Mouse (Mus musculus): ENCODE measurements around the gene Slamf9.

The Slamf9 gene

DNA sequence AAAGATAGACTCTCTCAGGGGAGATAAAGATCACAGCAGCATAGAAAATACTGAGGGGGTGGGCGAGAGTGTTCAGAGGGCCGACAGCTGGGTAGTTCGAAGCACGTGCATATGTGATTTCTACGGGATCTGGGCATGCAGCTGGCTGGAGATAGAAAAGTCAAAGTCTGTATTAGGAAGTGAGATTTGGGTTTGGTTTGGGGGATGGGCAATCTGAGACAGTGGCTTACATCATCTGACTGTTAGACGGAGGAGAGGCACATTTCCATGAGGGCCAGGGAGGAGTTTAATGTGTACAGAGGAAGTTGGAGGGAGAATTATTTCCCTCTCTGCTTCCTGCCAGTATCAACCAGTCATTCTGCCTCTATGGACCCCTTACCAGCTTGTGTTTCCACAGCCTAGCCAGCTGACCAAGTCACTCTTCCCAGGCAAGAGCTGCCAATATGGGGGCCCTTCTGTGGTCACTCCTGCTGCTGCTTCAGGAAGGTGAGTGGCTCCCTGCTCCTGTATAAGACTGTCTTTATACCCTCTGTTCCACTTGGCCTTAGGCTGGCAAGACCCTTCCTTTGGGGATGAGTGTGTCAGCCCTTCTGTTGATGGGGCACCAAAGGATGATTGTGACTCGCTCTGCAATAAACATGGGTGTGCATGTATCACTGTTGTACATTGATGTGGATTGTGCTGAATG lies at the start of gene Slamf9:
Slamf9 (plus strand) TSS at position 305 of the 688 bp plus-strand sequence.
- no peak for DNase-seq (ENCODE audit: low read depth)

- DNase-seq (ENCODE audit: low read depth), result no peak
These were observed 48.7 kb upstream of the Slamf9 start for GRCm38 (mm10) chr1:172426419-172426818.

DNA sequence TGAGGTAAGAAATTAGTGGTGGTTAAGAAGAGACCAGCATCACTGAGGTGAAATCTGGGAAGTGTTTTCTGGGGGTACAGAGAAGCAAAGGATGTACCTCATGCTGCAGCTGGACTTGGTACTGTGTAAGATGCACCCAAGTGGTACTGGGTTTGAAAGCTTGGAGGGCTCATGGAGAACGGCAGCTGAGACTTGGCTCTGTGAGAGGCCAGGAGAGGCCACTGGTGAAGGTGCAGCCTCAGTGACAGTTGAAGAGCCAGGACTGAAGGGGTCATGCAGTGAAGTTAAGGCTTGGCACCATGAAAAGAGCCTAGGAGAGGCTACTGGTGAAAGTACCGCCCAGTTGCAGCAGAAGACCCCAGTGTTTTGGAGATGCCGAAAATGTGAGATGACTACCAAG lies 47.3 kb upstream of the Slamf9 start:
- no peak for DNase-seq (ENCODE audit: low read depth)

DNA sequence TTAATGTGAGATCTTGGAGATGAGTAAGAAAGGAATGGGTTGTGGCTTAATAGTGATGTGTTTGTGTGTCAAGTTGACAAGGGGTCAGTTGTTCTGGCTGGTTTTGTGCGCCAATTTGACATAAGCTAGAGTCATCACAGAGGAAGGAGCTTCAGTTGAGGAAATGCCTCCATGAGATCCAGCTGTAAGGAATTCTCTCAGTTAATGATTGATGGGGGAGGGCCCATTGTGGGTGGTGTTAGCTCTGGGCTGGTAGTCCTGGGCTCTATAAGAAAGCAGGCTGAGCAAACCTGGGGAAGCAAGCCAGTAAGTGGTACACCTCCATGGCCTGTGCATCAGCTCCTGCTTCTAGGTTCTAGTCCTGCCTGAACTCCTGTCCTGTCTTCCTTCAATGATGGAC lies 46.5 kb upstream of the Slamf9 start:
- DNase-seq (ENCODE audit: low read depth), result no peak

GRCm38 (mm10) chr1:172430731-172431220 lies 44.4 kb upstream of the Slamf9 start:
- DNase-seq (ENCODE audit: low read depth), result no peak

DNA sequence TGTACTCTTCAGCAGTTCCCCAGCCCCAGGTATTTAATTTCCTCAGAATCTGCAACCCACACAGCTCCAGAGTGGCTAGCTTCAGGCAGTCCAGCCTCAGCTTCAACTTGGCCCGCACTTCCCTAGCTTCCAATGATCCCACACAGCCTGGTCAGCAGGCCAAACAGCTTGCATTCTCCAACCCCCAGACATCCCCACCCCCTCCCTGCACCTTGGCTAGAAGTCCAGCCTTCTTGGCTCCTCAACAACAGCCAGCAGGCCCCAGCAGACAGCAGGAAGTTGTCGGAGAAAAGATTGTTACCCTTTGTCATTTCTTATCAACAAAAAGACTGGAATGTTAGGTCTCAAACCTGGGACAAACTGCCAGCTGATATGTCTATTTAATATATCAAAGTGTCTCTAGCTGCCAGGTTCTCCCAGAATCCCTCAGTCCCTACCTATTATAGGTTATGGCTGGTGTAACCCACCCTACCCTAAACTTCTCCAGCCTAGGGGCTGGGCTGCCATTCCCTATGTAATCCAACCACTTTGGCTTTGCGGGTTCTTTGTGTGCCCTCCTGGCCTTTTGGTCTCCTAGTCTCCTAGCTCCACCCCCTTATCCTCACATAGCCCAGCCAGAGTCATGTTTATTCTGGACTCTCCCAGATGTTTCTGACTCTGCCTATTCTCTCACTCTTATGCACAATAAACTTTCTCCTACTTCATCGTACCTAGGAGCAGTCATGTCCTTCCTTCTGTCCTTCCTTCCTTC lies 43.1 kb upstream of the Slamf9 start:
- DNase-seq (ENCODE audit: low read depth), result no peak

- DNase-seq (ENCODE audit: low read depth), result no peak
These were observed 42.6 kb upstream of the Slamf9 start for GRCm38 (mm10) chr1:172432587-172432955.

DNA sequence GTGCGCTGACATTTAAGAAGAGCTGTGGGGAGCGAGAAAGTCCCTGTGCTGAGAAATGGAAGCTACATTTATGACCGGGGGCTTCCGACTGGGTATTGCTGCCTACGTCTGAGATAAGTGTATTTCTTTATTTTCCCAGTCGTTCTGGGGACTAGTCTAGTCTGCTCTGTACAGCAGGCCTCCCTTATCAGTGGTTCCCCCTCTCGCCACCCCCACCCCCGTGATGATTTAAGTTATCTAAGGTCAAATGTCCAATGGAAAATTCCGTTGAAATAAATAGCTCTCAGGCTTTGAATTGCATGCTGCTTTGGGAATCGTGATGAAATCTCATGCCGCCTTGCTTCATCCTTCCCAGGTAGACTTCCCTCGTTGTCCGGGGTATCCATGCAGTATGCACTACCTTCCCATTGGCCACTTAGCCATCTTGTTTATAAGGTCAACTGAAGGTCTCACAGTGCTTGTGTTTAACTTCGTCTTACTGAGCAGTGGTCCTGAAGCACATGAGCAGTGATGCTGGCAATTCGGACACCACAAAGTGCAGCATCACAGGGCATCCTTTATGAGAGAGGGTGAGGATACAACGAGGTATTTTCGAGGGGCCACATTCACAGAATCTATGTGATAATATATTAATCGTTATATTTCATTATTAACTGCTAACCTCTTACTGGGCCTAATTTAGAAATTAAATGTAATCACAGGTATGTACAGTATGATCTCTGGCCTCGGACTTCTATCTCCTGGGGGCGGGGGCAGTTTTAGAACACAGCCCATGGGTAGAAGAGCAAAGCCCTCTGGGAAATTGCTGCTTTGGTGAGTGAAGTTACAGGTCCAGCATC lies 41.9 kb upstream of the Slamf9 start:
- no peak for DNase-seq (ENCODE audit: low read depth)

GRCm38 (mm10) chr1:172433851-172434165 lies 41.4 kb upstream of the Slamf9 start:
- no peak for DNase-seq (ENCODE audit: low read depth)

GRCm38 (mm10) chr1:172436785-172437184 lies 38.4 kb upstream of the Slamf9 start:
- no peak for DNase-seq (ENCODE audit: low read depth)

- no peak for DNase-seq (ENCODE audit: low read depth)
These were observed 36.5 kb upstream of the Slamf9 start for GRCm38 (mm10) chr1:172438621-172439020.

DNA sequence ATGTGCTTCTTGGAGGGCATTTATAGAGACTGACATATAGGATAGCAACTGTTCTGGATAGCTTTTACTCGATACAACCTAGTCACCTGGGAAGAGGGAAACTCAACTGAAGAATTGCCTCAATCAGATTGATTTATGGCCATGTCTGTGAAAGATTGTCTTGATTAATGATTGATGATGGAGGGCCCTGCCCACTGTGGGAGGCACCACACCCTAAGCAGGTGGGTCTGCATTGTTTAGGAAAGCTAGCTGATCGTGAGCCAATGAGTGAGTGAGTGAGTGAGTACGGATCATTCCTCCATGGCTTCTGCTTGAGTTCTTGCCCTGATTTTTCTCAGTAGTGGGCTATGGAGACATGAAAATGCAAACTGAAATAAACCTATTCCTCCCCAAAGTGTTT lies 34.6 kb upstream of the Slamf9 start:
- DNase-seq (ENCODE audit: low read depth), result no peak

- no peak for DNase-seq (ENCODE audit: low read depth)
These were observed 33.2 kb upstream of the Slamf9 start for GRCm38 (mm10) chr1:172441935-172442445.

- no peak for DNase-seq (ENCODE audit: low read depth)
These were observed 24.9 kb upstream of the Slamf9 start for GRCm38 (mm10) chr1:172450226-172450625.

DNA sequence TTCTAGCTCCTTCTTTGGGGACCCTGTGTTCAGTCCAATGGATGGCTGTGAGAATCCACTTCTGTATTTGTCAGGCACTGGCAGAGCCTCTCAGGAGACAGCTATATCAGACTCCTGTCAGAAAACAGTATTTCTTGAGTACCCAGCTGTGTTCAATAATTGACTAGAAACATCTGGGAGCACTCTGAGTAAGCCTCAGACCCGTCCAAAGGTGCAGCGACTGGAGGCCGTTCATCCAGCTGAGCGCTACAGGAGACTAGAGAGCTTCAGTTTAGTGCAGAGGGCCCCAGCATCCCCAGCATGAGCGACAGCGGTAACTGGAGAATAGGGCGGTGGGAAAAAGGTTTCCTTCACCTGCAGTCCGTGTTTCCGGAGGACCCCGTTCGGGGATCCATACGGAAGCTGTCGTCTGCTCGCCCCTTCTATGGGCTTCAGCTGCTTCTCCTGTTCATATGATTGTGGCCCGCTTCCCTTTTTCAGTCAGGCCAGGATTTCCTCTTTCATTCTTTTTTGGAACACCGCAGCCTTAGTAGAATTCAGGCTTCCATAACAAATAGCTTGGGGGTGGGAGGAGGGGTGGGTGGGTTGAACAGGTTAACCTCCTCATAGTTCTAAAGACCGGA lies 24.2 kb upstream of the Slamf9 start:
- no peak for DNase-seq (ENCODE audit: low read depth)

DNA sequence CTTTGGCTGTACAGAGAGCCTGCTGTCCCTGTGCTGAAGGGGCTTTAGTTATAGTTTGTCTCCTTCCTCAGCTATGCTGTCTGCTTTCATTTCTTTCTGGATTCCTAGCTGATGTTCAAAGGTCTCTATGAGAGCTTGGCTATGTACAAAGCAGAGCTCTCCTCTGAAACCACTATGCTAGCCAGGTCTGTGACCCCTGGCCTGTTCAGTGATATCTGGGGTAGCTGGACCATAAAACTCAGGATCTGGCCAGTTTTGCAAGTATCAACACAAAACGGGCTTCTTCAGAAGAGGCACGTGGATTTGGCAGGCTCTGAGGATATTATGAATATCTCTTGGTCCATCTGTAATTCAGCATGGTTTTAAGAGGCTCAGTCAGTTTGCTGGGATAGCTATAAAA lies 22.2 kb upstream of the Slamf9 start:
- DNase-seq (ENCODE audit: low read depth), result no peak

- DNase-seq (ENCODE audit: low read depth), result no peak
These were observed 21.3 kb upstream of the Slamf9 start for GRCm38 (mm10) chr1:172453810-172454209.

DNA sequence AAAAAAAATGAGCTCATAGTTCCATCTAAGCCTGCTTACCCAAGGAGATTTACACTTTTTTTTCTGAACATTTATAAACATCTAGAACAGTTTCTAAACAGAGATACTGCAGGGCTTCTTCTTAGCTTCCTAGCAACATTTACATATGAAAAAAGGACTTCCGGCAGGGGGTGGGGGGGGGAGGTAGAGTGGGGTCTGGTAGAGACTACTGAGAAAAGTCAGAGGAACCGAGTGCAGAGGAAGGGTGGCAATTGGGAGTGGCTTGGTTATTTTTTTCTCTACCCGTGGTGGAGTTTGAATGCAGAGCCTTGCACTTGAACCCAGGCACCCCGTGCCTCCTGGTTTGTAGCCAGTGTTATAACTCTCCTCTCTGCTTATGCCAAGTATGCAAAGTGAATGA lies 19.7 kb upstream of the Slamf9 start:
- DNase-seq (ENCODE audit: low read depth), result peak; percentile 49

DNA sequence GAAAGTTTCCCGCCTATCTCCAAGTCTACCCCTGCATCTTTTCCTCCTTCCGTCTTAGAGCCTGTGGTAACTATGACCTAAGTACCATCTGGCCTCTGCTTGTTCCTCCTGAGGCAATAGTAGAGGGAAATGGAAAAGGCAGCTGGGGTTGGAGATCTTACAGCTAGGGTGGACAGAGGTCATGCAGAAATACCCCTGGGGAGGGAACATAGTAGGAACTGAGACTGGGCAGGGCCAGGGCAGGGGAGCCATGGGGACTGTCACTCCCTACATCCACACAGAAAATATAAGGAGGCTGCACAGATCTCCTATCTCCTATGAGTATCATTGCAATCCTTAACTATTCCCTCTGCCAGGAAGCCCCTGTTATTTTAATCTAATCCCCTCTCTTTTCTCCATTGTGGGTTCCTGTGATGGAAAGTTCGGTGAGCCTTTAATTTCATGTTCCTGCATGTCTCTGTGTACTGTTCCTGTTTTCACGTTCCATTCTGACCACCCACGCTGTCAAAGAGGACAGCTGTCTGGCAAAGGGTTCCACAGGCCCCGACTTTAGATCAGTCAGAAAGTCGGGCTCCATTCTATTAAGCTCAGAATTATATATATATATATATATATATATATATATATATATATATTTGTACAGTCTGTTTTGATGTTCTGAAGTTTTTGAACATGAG lies 19.0 kb upstream of the Slamf9 start:
- DNase-seq (ENCODE audit: low read depth), result no peak

DNA sequence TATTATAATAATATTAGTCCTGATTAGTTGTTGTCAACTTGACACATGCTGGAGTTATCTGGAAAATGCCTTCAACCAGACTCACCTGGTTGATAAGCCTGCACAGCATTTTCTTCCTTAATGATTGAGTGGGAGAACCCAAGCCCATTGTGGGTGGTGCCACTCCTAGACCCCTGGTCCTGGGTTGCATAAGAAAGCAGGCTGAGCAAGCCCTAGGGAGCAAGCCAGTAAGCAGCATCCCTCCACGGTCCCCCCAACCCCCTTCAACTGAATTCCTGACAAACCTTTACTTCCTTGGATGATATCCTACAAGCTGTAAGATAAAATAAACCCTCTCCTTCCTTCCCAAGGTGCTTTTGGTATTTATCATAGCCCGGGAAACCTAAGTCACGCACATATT lies 18.0 kb upstream of the Slamf9 start:
- DNase-seq (ENCODE audit: low read depth), result no peak

- no peak for DNase-seq (ENCODE audit: low read depth)
These were observed 17.1 kb upstream of the Slamf9 start for GRCm38 (mm10) chr1:172458041-172458440.

GRCm38 (mm10) chr1:172461602-172462001 lies 13.6 kb upstream of the Slamf9 start:
- DNase-seq (ENCODE audit: low read depth), result no peak

Measured in induced T-regulatory cell, adult 2 months (primary cell).